Mouse (Mus musculus) mesoderm, embryonic 11.5 days (tissue): Measurements from ENCODE around the gene Ttc21a.
A peak's percentile ranks its signal among the peaks of the same experiment; 100 is the strongest.
"Not testable (repeated sequence)": the region's sequence is repeated elsewhere in the genome, so short reads cannot be mapped to it uniquely, and the experiment has no call there.

Source experiments
- DNase-seq: peaks from one replicate; pipeline ENCODE4 v3.0.0-alpha.2; 2012; ENCODE audit warnings: low read depth, low spot score

Ttc21a gene

DNA sequence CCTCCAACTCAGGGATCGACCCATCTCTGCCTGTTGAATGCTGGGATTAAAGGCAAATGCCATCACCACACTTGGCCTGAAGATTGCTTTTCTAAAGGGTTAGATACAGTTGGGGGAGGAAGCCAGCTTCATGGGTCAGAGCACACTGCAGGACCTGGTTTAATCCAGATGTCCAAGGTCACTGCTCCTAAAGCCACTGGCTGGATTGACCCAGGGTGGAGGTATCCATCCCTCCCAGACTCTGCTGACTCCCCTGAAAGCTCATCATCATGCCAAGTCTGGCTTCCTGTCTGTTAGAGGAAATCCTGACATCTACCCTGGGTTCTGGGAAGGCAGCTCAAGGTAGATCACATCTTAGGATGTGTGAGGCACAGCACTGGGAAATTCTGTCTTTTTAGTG lies 61.4 kb downstream of the Ttc21a start:
- DNase-seq: no peak

DNA sequence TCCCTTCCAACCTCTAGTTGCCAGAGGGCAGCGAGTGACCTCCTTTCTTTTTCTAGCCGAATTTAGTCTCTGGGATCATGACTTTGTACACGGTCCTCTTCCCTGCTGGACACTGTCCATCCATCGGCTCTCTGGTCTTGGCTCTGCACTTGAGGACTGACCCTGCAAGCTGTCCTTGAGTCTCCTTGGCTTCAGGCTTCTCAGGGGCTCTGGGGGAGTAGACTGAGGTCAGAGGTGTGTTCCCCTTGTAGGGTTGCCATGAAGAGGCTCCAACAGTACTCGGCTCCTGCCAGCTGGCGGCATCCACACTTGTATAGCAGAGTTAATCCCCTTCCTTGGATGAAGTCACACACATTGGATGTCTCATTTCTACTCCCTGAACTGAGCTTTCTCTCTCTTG lies 62.2 kb downstream of the Ttc21a start:
- no peak for DNase-seq

DNA sequence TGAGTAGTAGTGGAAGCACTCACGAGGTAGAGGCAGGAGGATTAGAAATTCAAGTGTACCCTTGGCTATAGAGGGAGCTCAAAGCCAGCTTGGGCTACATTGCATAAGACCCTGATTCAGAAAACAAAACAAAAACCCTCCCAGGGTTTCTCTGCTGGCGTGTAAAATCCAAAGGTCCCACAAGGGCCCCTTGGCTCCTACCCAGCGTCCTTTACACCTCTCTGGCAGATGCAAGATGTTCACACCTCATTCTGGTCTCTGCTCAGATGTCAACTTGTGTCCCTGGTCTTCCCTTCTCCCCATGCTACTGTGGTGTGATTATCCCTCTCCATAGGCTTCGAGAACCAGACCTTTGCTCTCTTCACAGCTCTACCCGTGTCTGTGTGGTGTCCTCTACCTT lies 63.4 kb downstream of the Ttc21a start:
- no peak for DNase-seq

DNA sequence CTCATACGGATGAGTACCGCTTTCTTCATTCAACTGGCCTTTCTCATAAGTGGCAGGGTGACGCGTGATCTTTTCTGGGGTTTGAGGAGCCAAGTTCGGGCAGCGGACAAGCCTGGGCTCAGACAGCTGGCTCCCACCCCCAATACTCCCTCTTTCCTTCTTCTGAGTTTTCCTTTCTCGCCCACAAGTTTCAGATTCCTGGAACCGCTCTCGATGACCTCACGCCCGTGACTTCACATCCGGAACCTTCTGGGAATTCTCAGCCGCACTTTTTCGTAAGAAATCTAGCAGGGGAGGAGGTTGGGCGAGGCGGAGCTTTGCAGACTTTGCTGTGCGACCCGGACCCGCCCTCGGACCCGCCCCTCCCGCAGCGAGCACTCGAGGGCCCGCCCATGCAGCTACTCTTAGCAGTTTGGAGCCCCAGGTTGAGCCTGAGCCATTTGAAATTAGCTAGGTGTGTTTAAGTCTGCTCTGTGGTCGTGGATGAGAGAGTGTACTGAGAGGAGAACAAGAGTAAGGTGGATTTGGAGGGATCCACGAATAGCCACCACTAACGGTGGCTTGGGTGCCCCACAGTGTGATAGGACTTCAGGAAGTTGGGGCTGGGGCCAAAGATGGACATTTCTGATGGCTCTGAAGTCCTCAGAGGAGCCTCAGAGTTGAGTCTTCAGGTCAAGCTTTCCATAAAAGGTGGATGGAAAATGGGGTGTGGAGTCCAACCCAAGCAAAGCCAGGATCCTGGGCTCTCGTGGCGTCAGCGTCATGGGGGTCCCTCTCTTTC lies 64.7 kb downstream of the Ttc21a start:
- peak; percentile 92 for DNase-seq

DNA sequence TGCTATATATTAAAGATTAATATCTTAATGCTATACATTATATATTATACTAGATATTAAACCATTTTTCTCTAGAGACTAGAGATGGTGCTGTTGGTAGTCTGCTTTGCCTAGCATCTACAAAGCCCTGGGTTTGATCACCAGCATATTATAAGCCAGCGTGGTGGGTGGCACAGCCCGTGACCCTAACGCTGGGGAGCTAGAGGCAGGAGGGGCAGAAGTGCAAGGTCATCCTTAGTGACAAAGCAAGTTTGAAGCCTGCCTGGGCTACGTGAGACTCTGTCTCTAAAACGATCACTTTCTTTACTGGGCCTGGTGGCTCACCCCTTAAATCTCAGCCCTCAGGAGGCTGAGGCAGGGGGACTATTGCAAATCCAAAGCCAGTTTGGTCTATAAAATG lies 65.5 kb downstream of the Ttc21a start:
- no peak for DNase-seq

DNA sequence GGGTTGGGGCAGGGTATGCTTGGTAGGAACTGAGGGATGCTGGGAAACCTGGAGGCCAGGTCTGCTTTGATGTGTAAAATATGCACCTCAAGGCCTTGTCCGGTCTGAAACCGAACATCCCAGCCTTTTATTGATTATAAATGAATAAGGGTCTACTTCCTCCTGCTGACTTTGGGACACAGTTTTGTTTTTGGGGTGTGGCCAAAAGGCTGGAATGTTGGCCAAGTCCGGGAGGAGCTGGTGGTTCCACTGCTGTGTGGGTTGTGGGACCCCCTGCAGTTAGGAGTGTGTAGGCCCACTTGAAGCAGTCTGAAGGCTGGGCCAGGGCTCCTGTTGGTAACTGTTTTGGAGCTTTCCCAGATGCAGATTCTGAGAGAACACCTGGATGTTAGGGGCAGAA lies 68.5 kb downstream of the Ttc21a start:
- no peak for DNase-seq

DNA sequence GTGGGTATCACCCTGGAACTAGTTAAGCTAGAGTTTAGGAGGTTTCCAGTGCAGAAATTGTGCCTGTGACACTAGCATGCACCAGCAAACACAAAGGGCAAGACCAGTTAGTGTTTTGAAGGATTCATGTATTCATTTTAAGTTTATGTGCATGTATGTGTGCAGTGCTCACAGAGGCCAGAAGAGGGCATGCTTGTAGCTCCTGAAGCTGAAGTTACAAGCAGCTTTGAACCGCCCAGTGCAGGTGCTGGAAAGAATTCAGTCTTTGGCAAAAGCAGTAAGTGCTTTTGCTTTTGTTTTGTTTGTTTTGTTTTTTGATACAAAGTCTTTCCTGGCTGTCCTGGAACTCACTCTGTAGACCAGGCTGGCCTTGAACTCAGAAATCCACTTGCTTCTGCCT lies 70.4 kb downstream of the Ttc21a start:
- no peak for DNase-seq

DNA sequence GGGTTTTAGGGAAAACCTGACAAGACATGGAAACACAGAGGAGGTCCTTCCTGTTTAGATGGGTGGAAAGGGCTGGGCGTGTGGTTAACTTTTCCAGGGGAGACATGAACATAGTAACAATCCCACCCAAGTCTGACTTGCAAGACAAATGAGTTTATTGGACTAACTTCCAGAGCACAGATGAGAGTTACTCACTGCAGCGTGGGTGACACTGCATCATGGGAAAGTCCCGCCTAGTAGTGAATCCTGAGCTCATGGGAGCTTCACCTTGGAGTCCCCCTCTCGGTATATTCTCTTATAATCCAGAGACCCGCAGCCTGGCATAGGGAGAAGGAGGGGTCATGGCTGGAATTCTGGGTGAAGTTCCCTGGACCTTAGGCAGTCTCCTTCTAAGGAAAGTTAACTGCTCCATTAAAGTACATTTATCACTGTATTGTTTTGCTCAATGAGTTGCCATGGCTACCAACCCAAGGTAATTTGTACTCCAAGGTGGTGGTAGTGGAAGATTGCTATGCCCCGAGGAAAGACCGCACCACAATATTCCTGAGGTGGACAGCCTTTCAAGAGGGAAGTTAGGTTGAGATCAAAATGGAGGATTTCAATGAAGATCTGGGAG lies 71.9 kb downstream of the Ttc21a start:
- DNase-seq: no peak

DNA sequence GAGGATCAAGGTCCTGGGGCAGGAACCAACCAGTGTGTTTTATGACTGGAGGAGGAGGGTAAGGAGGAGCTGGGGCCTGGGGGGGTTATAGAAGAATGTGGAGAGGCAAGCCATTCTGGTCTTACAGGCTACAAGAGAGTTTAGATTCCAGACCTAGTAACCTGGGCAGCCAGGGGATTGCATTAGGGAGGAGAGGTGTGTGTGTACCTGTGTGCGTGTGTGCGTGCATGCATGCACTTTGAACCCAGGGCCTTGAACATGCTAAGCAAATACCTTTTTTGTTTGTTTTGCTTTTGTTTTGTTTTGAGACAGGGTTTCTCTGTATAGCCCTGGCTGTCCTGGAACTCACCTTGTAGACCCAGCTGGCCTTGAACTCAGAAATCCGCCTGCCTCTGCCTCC lies 72.5 kb downstream of the Ttc21a start:
- no peak for DNase-seq

DNA sequence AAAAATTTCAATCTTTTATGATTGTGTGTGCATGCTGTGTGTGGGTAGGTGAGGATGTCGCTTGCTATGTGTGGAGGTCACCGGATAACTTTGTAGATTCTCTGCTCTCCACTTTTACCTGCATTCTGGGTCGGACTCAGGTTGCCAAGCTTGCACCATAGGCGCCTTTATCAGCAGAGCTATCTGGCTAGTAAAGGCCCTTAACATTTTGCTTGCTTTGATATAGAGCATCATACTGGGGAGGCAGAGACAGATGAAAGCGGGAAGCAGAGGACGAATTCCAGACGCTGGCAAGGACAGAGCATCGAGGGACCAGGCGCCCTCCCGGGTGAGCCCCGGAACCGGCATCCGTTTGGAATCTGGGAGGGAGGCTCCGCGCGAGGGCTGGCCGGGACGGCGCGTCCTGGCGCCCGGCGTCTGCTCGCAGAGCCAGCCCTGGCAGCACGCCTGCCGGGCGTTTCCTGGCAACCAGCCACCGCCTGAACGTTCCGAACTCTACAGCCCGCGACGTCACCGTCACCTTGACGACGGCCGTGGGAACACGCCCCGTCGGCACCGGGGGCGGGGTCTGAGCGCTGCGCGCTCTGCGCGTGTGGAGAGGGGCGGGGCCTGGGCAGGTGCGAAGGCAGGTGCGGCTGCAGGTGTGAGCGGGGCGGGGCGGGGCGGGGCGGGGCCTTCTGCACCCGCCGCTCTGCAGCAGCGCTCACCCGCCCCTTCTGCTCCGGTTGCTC lies 73.5 kb downstream of the Ttc21a start:
- DNase-seq: peak; percentile 96

DNA sequence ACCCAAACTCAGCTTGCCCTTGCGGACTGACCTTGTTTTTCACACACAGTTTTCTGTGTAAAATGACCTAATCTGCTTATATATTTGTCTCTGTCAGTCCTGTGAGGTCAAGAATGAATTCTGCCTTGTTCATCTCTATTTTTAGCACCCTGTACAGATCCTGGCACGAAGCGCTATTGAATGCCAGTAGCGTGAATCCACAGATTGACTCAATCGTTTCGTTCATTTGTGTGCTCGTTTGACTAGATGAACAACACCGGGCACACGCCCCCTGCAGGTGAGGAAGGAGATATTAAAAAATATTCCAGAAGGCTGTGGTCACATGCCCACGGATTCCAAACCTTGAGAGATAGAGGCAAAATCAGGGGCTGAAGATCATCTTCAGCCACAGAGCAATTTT lies 74.1 kb downstream of the Ttc21a start:
- DNase-seq: peak; percentile 78

DNA sequence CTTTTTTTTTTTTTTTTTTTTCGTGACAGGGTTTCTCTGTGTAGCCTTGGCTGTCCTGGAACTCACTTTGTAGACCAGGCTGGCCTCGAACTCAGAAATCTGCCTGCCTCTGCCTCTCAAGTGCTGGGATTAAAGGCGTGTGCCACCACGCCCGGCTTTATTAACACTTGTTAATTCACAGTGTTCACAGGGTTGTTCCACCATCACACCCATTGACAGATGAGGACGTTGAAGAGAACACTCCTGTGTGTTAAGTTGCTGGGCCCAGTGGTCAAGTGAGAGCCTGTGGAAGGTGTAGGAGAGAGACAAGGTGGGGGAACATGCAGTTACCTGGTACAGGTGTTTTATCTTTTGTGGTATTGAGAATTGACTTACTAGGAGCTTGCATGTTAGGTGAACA lies 74.8 kb downstream of the Ttc21a start:
- DNase-seq: not testable (repeated sequence)

DNA sequence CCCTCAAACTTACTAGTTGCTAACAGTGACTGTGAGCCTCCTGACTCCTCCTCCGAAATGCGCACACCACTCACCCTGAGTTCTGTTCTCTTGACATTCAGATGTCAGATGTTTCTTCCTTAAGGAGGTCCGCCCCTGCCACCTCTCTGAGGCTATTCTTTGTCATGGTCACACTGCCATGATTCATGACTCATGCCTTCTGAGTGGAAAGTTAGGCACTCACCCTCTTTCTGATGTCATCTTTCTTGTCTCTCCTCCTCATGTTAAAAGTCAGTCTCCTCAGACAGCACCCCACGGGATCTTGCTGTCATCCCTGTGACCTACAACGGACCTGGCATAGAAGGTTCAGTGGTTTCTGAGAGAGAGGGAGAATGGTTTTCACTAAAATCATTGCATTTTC lies 75.4 kb downstream of the Ttc21a start:
- no peak for DNase-seq

DNA sequence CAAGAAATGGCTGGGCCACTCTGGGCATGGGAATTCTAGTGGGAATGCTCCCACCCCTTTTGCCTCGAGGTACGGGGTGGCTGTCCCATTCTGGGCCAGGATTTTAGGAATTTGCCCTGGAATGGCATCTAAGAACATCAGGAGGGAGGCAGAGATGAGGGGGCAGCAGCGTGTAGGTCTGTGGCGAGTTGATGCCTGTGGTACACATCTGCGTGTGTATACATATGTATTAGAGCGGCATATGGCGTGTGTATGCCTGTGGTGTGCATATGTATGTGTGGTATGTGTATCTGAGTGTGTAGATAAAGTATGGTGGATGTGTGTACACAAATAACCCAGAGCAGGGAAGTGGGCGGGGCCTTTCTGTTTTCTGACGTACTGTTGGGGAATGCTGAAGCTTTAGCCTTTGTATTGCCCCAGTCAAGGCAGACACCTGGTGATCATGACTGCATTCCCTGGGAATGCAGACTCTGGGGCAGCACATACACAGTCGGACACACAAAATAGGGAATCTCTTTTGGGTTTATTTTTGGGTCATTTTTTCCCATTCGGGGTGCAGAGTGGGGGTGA lies 75.9 kb downstream of the Ttc21a start:
- DNase-seq: no peak

DNA sequence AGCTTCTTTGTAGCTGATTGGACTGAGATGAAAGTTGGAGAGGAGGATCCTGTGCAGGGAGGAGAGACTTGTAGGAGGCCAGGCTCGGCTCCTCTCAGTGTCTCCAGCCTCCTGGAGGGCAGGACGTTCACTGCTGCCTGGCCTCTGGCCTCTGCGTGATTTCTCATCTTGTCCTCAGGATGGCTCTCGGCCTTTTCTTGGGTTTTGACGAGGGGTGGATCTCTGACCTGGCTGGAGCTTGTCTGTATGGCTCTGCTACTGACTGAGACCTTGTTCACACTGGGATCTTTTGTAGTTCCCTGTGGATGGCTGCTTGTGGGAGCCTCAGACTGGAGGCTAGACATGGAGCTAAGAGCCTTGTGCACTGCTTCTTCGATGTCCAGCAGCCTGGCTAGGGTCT lies 77.4 kb downstream of the Ttc21a start:
- DNase-seq: no peak

DNA sequence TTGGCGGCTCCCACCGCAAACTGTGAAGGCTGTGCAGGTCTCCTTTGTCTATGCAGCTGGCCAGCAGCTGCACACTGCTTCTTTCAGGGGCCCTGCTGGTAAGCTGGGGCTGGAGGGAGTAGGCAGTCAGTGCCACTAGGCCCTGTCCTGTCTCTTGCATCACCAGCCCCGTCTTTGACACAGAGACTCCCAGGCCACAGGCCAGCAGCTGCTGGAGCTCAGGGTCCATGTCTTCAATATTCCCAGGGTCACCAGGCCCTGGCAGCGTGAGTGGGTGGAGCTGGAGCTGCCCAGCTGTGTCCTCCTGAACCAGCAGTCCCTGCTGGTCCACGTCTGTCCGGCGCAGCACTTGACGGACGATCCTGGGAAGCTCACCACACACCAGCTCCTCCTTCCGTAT lies 79.5 kb downstream of the Ttc21a start:
- no peak for DNase-seq
